Mouse (Mus musculus): ENCODE measurements around the gene Calb2. TPM values are rescaled to one million over a fixed set of nuclear protein-coding genes. Genes with fewer than 3 reads are reported as not detected.

Calb2 gene
- total RNA-seq, 2 experiments from 2014 or later = not detected

GRCm38 (mm10) chr8:110135515-110135914 is 32.5 kb downstream of the Calb2 start:
- no peak for ATAC-seq (replicated peaks; ENCODE audit: low FRiP score, poor library complexity, severe bottlenecking)

- no peak for ATAC-seq (replicated peaks; ENCODE audit: low FRiP score, poor library complexity, severe bottlenecking)
Observed at GRCm38 (mm10) chr8:110134236-110134635, 33.8 kb downstream of the Calb2 start.

DNA sequence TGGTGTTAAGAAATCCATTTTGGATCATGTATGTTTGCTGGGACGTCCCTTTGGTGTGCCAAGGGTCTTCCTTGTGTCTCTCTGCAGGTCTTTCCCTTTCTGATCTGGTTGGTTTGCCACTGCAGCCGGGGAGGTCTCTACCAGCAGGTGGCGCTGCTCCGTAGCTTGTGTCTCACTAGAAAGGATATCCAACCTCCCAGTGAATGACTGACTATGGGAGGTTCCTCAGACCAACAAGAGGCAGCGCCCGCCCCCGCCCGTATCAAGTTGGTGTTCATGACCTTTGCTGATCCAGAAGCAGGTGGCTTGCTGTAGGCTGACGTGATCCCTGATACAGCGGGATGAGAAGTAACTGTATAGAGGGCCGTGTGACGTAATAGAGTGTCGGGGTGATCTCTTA is 37.5 kb downstream of the Calb2 start:
- no peak for ATAC-seq (replicated peaks; ENCODE audit: low FRiP score, poor library complexity, severe bottlenecking)

DNA sequence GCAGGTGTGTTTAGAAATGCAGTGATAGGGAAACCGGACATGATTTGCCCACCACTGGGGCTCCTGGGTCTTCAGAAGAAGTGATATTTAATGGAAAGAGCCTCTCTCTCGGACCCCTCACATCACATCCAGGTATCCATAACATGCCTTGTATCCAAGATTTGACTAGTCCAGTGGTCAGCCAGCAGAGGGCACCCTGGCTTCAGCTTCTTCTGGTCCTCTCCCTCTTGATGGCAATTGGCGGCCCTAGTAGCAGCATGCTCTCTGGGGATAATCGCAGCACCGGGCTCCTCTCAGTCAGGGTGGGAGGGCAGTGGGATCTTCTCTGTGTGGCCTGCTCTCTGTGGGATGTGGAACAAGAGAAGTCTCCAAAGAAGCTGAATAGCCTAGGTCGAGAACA is 48.3 kb downstream of the Calb2 start:
- no peak for ATAC-seq (replicated peaks; ENCODE audit: low FRiP score, poor library complexity, severe bottlenecking)

DNA sequence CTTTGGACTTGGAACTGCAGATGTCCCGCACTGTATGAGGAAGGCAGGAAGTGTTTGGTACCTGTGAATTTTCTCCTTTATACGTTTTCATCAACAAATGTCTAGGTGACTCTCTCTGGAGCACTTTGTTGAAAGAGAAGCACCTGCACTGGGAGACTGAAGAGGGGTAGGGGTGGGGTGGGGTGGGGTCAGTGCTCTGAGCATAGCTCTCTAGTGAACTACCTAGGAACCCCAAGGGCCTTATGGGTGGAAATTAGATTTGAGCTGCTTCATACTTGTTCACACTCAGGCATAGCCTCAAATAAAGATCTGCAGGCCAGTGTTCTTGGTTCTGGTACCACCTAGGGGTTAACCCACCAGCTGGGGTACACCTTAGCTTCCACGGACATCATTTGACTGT is 65.4 kb downstream of the Calb2 start, which contains the start of gene Gm17720:
Gm17720 (minus strand) TSS at position 101 of the 400 bp plus-strand sequence.
- no peak for ATAC-seq (replicated peaks; ENCODE audit: low FRiP score, poor library complexity, severe bottlenecking)

GRCm38 (mm10) chr8:110101676-110102075 is 66.3 kb downstream of the Calb2 start:
- ATAC-seq (replicated peaks; ENCODE audit: low FRiP score, poor library complexity, severe bottlenecking) = no peak

- no peak for ATAC-seq (replicated peaks; ENCODE audit: low FRiP score, poor library complexity, severe bottlenecking)
Observed at GRCm38 (mm10) chr8:110100907-110101306, 67.1 kb downstream of the Calb2 start, which contains the start of gene Gm21964. Gene Gm21964, plus strand, starts transcription at chr8:110101207.

DNA sequence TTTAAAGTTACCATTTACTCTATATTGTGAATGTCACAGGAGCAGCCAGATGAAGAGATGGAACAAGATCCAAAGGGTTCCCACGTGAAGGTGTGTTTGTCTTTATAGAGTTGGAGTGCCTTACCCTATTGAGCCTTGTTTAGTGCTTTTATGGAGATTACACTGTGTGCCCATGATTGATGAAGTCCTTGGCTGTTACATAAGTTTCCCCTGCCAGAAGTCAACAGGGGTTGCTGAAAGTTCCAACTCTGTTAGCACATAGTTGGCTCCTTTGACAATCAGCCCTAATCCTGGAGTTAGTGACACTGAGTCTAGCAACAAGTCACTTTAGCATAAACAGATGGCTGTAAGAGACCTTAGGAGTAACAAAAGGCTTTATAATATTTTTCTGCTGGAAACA is 76.1 kb downstream of the Calb2 start:
- ATAC-seq (replicated peaks; ENCODE audit: low FRiP score, poor library complexity, severe bottlenecking) = no peak

Other genes starting within 250 kb of the Calb2 start
- gene Marveld3, start 206.0 kb downstream of the Calb2 start, total RNA-seq (2015; ENCODE audit: low replicate concordance) = not detected in 2 replicates
- gene Marveld3, start 206.0 kb downstream of the Calb2 start, total RNA-seq (2017; ENCODE audit: low replicate concordance) = not detected in 2 replicates
- not detected in 2 replicates for gene Tat, start 177.8 kb downstream of the Calb2 start, total RNA-seq (2015; ENCODE audit: low replicate concordance)
- gene Tat, start 177.8 kb downstream of the Calb2 start, total RNA-seq (2017; ENCODE audit: low replicate concordance) = not detected in 2 replicates
- gene Chst4, start 128.5 kb downstream of the Calb2 start, total RNA-seq (2015; ENCODE audit: low replicate concordance) = not detected in 2 replicates
- gene Chst4, start 128.5 kb downstream of the Calb2 start, total RNA-seq (2017; ENCODE audit: low replicate concordance) = not detected in 2 replicates
- not detected in 2 replicates for gene Zfp612, start 88.5 kb downstream of the Calb2 start, total RNA-seq (2015; ENCODE audit: low replicate concordance)
- gene Zfp612, start 88.5 kb downstream of the Calb2 start, total RNA-seq (2017; ENCODE audit: low replicate concordance) = not detected in 2 replicates
- not detected in 2 replicates for gene Gm21964, start 67.0 kb downstream of the Calb2 start, total RNA-seq (2015; ENCODE audit: low replicate concordance)
- gene Gm21964, start 67.0 kb downstream of the Calb2 start, total RNA-seq (2017; ENCODE audit: low replicate concordance) = not detected in 2 replicates
- gene Gm17720, start 65.5 kb downstream of the Calb2 start, total RNA-seq (2015; ENCODE audit: low replicate concordance) = not detected in 2 replicates
- not detected in 2 replicates for gene Gm17720, start 65.5 kb downstream of the Calb2 start, total RNA-seq (2017; ENCODE audit: low replicate concordance)
- gene Cmtr2, start 47.5 kb upstream of the Calb2 start, total RNA-seq (2015; ENCODE audit: low replicate concordance) = 0.42 and 0.72 TPM in 2 replicates
- 0.90 TPM in 1 of 2 replicates, not detected in the other for gene Cmtr2, start 47.5 kb upstream of the Calb2 start, total RNA-seq (2017; ENCODE audit: low replicate concordance)
- not detected in 2 replicates for gene Hydin, start 98.8 kb upstream of the Calb2 start, total RNA-seq (2015; ENCODE audit: low replicate concordance)
- not detected in 2 replicates for gene Hydin, start 98.8 kb upstream of the Calb2 start, total RNA-seq (2017; ENCODE audit: low replicate concordance)